Mouse (Mus musculus) neutrophil, adult 5-6 weeks (primary cell): Measurements from ENCODE around the gene Ccr7. TPM values are rescaled to one million over a fixed set of nuclear protein-coding genes. Genes with fewer than 3 reads are reported as not detected.

Experiments used
- ATAC-seq: fragments of 151-379, 151-347 bp; 2 replicates; pipeline ENCODE4 v1.8.0; 2017; ENCODE audit warnings: mild to moderate bottlenecking, moderate TSS enrichment; ENCODE audit not compliant: insufficient number of reproducible peaks, poor library complexity, low FRiP score, severe bottlenecking; ENCODE audit errors: extremely low read depth
- total RNA-seq: library from RNA; stranded (forward); fragments of 200-1000 nt; gene quantifications from 2 replicates; pipeline ENCODE4 v1.2.3, GENCODE M21; 2017

The Ccr7 gene
- total RNA-seq, 1 experiment from 2014 or later, result 173 TPM

DNA sequence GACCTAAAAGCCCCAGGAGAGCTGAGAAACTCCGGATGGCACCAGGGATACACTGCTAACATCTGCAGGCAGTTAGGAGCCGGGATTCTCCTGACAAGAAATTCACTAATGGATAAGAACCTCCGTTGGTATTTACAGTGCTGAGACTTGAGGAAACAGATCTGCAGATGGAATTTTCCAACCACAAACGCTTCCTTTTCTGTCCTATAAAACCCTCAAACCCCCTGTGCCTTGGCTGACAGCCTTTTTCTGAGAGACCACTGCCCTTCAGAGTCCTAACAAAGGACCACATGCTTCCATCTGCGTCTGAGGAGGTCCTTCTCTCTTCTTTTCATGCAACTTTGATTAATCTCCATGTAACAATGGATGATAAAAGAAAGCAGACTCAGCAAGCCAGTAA lies 6.8 kb upstream of the Ccr7 start:
- no peak for ATAC-seq

- ATAC-seq, result no peak
Observed at GRCm38 (mm10) chr11:99160228-99160627, 5.4 kb upstream of the Ccr7 start.

- no peak for ATAC-seq
Observed at GRCm38 (mm10) chr11:99155817-99156216, 940 bp upstream of the Ccr7 start.

- ATAC-seq, result no peak
Observed at GRCm38 (mm10) chr11:99153767-99154753, 817 bp downstream of the Ccr7 start.

- no peak for ATAC-seq
Observed at GRCm38 (mm10) chr11:99152323-99153144, 2.3 kb downstream of the Ccr7 start.

DNA sequence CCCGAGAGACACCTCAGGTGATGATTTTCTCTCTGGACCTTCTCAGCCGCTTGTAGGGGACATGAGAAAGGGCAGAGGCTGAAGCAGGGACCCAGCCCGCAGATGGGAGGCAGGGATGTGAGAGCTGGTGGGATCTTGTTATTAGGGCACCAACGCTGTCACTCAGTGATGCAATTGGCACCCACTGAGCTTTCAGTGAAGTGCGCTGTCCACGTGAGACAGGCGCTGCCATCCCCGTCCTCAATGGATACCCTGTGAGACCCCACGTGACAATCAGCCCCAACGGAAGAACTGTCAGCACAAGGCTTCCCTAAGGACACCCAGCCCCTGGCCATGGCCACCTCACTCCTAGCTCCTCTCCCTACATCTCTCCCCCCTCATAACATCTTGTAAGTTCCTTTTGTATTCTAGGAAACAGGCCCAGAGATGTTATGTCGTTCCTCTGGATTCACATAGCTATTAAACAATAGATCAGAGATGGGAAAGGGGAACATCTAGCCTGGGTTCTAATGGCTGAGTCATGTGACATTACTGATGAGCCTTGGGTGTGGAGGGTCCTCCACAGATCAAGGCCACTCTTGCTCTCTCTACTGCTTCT lies 3.4 kb downstream of the Ccr7 start:
- no peak for ATAC-seq

DNA sequence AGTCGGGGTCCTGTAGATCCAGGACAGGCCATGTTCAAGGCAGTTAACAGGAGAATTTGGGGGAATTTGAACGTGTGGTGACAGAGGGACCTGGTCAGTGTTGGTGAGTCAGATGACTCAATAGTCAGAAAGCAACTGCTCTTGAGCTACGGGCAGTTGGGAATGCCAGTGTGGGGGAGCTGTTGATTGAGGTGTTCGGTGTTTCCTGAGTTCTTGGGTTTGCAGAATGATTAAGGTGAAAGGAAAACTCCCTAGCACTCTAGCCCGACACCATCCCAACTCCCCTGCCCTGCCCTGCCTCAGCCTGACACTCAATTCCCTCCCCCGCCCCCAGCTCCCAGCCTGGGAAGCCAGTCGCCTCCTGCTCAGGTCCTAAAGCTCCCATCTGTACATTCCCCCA lies 4.0 kb downstream of the Ccr7 start:
- ATAC-seq, result no peak

- peak; percentile 49 for ATAC-seq
Observed at GRCm38 (mm10) chr11:99149898-99150757, 4.7 kb downstream of the Ccr7 start.

- no peak for ATAC-seq
Observed at GRCm38 (mm10) chr11:99148896-99149703, 5.8 kb downstream of the Ccr7 start.

- no peak for ATAC-seq
Observed at GRCm38 (mm10) chr11:99148400-99148799, 6.5 kb downstream of the Ccr7 start.

- no peak for ATAC-seq
Observed at GRCm38 (mm10) chr11:99147920-99148289, 7.0 kb downstream of the Ccr7 start.

GRCm38 (mm10) chr11:99147041-99147919 lies 7.6 kb downstream of the Ccr7 start:
- ATAC-seq, result no peak

- no peak for ATAC-seq
Observed at GRCm38 (mm10) chr11:99146558-99146957, 8.3 kb downstream of the Ccr7 start.

DNA sequence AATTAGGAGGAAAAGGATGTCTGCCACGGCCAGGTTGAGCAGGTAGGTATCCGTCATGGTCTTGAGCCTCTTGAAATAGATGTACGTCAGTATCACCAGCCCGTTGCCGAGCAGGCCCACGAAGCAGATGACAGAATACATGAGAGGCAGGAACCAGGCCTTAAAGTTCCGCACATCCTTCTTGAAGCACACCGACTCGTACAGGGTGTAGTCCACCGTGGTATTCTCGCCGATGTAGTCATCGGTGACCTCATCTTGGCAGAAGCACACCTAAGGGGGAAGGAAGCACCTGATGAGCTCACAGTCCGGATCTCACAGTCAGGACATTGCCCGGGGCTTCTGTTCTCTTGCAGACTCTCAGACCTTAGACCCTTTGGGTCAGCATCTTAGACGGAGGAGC lies 9.1 kb downstream of the Ccr7 start:
- ATAC-seq, result no peak

- no peak for ATAC-seq
Observed at GRCm38 (mm10) chr11:99144940-99145339, 9.9 kb downstream of the Ccr7 start.

DNA sequence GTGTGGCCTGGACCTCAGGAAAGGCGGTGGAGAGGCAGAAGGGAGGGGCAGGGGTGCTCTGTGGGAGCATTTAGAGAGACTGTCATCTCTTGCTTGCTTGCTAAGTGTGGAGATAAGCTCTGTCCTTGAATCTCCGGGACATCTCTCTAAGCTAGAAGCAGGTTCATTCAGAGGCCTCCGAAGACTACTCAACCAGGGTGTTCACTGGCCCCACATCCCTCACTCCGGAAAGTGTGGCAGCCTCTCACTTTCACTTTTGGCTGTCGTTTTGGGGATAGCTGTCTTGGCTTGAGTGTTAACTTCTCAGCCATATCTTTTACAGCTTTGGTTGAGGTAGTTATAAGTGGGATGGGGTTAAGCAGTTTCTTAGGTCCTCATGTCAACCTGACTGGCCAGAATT lies 10.4 kb downstream of the Ccr7 start:
- ATAC-seq, result no peak
